Mouse (Mus musculus) liver, embryonic 13.5 days (tissue): ENCODE measurements around the gene Rarb. TPM values are rescaled to one million over a fixed set of nuclear protein-coding genes. Genes with fewer than 3 reads are reported as not detected.

Experiments used
- ATAC-seq: fragments of 200-750 bp; cut with Nextera tagmentation; 2 replicates; pipeline ENCODE4 v1.8.0; 2017; ENCODE audit warnings: low read depth, mild to moderate bottlenecking, moderate number of reproducible peaks, moderate library complexity
- DNase-seq: peaks from one replicate; pipeline ENCODE4 v3.0.0; 2022
- H3K27ac ChIP-seq: fragments of 300-500 bp; sonication (generic); 2 replicates; pipeline ENCODE4 v1.5.1; 2015; ENCODE audit warnings: moderate library complexity, mild to moderate bottlenecking, inconsistent platforms
- H3K27me3 ChIP-seq: fragments of 300-500 bp; sonication (generic); 2 replicates; pipeline ENCODE4 v1.6.1; 2015; ENCODE audit warnings: mild to moderate bottlenecking, inconsistent platforms
- H3K36me3 ChIP-seq: fragments of 300-500 bp; sonication (generic); 2 replicates; pipeline ENCODE4 v1.6.1; 2015; ENCODE audit warnings: mild to moderate bottlenecking, inconsistent platforms
- H3K4me1 ChIP-seq: fragments of 300-500 bp; sonication (generic); replicated peaks from 2 replicates; pipeline ENCODE4 v1.6.1; 2015; ENCODE audit warnings: inconsistent platforms
- H3K4me2 ChIP-seq: fragments of 300-500 bp; sonication (generic); 2 replicates; pipeline ENCODE4 v1.6.1; 2015; ENCODE audit warnings: inconsistent platforms, mild to moderate bottlenecking, moderate library complexity
- H3K4me3 ChIP-seq: fragments of 300-500 bp; sonication (generic); replicated peaks from 2 replicates; pipeline ENCODE4 v1.5.1; 2015; ENCODE audit warnings: mild to moderate bottlenecking, inconsistent platforms
- H3K9ac ChIP-seq: fragments of 300-500 bp; sonication (generic); 2 replicates; pipeline ENCODE4 v1.6.1; 2015; ENCODE audit warnings: mild to moderate bottlenecking, inconsistent platforms
- H3K9me3 ChIP-seq: fragments of 300-500 bp; sonication (generic); replicated peaks from 2 replicates; pipeline ENCODE4 v1.6.1; 2016; ENCODE audit warnings: inconsistent platforms
- WGBS: fragments of 180-500 bp; shearing (Covaris S2); methylation state at CpG from one replicate; pipeline ENCODE4 v1.1.7; 2015; ENCODE audit not compliant: insufficient replicate concordance; 5-methylcytosine and 5-hydroxymethylcytosine counted together
- polyA plus RNA-seq: library from polyadenylated mRNA; unstranded; fragments of >200 nt; fragmentation: Nextera tagmentation; extraction: Ambion mirVana; gene quantifications from 2 replicates; pipeline ENCODE4 v1.2.1, GENCODE M21; 2015

Gene Rarb
- polyA plus RNA-seq, 1 experiment from 2014 or later = 2.4 TPM

DNA sequence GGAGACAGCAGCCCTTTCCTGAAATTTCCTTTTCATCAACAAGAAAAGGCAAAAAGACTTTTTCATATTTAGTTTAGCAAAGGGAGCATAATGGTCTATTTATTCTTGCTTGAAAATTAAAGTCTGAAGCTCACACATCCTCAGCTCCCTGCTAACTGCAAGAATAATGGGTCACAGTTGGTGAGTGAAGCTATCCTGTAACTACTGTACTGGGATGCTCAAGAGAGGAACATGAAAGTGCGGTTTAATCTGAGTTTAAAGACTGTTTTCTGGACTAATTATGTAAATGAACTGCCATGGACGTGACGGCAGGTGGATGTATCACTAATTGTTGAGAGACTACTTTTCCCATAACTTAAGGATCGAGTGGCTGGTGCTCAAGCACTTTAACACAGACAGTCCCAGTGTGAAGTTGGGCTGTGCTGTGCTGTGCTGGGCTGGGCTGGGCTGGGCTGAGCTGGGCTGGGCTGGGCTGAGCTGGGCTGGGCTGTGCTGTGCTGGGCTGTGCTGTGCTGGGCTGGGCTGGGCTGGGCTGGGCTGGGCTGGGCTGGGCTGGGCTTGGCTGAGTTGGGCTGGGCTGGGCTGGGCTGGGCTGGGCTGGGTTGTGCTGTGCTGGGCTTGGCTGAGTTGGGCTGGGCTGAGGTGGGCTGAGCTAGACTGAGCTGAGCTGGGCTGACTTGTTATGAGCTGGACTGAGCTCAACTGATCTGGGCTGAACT lies 370.5 kb downstream of the Rarb start:
- 0 out of 2 replicates have a peak overlapping the region, but pooled peaks have one; percentile 17 for H3K4me2 ChIP-seq
- H3K36me3 ChIP-seq = no peaks in the 10 kb centered on the region
- no peaks in the 10 kb centered on the region for H3K27me3 ChIP-seq
- H3K27ac ChIP-seq = no peak overlapping the region
- DNase-seq = no peak
- peak; percentile 98 for ATAC-seq
- no peak overlapping the region for H3K9ac ChIP-seq
- no peak overlapping the region for H3K4me3 ChIP-seq
- H3K9me3 ChIP-seq = no peaks in the 10 kb centered on the region
- H3K4me1 ChIP-seq = peaks cover 30% of the 10 kb centered on the region
- 49% methylated on average over 4 of the region's 4 CpGs for WGBS

DNA sequence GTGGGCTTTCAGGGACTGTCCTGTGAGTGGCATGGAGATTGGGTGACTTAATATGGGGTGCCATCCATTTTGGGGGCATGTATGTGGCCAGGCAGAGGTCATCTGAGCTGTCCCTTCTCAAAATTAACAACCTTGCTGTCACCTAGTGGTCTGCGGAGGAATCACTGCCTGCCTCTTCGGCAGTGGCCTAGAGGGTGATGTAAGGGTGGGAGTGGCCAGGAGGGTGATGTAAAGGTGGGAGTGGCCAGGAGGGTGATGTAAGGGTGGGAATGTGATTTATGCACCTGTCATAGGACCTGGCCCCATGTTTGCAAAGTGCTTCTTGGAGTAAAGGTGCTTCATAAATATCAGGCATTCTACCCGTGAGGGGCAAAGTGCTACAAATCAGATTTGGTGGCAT lies 371.4 kb downstream of the Rarb start:
- Histone ChIP-seq H3K4me2 (no peak overlapping the region), H3K27ac (no peak overlapping the region), H3K4me1 (peaks cover 30% of the 10 kb centered on the region), H3K27me3 (no peaks in the 10 kb centered on the region), H3K4me3 (no peak overlapping the region), H3K9ac (no peak overlapping the region), H3K9me3 (no peaks in the 10 kb centered on the region), H3K36me3 (no peaks in the 10 kb centered on the region)
- WGBS = 30% methylated on average over 3 of the region's 3 CpGs
- ATAC-seq (peak; percentile 41), DNase-seq (no peak)

DNA sequence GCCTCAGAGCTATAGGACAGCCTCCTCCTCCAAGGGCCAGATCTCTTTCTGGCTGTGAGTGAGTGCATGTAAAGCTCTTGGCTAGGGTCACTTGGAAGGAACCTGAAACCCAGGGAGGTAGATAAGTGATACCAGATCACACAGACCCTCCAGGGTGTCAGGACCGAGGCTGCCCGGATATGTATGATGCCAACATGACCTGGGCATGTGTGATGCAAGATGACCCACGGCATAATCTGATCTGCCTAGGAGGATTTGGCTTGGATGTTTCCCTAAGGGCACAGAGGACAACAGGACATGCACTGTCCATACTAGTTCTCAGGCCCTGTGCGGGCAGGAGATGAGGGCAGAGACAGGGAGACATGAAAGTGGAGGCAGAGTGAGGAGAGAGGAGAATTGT lies 374.1 kb downstream of the Rarb start:
- WGBS = 63% methylated on average over 4 of the region's 4 CpGs
- no peaks in the 10 kb centered on the region for H3K36me3 ChIP-seq

DNA sequence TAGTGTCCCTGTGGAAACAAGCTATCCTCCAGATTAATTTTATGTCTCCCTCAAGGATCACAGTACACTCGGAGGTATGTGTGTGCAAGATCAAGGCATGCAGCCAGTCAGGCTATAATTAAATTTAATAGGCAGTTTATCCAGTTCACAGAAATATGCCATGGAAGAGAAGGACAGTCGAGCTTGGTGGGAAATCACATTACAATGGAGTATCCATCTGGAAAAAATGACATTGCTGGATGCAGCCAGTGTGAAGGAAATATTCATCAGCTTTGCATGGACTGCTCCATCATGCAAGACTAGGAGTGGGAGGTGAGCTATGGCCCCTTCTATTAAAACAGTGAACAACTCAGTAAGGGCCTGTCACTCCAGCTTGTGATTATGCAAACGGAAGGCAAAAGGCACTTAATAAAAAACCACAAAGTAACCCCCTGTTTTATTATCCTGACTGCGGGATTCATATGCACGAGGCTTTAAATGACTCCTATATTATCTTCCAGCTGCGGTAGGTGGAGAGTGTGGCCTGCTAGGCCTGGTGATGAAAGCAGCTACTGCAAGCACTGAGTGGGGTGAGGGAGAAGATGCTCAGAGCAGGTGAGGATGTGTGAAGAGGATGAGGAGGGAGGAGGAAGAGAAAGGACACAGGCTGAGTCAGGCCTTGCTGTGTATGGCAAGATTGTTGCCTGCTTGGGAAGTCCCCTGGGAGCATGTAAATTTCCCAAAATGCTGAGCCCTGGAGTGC lies 379.4 kb downstream of the Rarb start:
- no peak overlapping the region for H3K4me2 ChIP-seq
- no peaks in the 10 kb centered on the region for H3K9me3 ChIP-seq
- H3K36me3 ChIP-seq = peaks cover 6% of the 10 kb centered on the region
- H3K4me1 ChIP-seq = no peaks in the 10 kb centered on the region
- DNase-seq (no peak), ATAC-seq (no peak)
- H3K27ac ChIP-seq = no peak overlapping the region
- no peak overlapping the region for H3K9ac ChIP-seq
- 74% methylated on average over 6 of the region's 6 CpGs for WGBS
- H3K27me3 ChIP-seq = no peaks in the 10 kb centered on the region
- H3K4me3 ChIP-seq = no peak overlapping the region

More for the DNA sequence above, 374.1 kb downstream of the Rarb start:
- H3K9me3 ChIP-seq = no peaks in the 10 kb centered on the region
- no peak overlapping the region for H3K9ac ChIP-seq
- H3K27ac ChIP-seq = no peak overlapping the region
- peaks cover 28% of the 10 kb centered on the region for H3K4me1 ChIP-seq
- no peak overlapping the region for H3K4me3 ChIP-seq
- no peak overlapping the region for H3K4me2 ChIP-seq
- H3K27me3 ChIP-seq = no peaks in the 10 kb centered on the region
- no peak for DNase-seq
- ATAC-seq = no peak

DNA sequence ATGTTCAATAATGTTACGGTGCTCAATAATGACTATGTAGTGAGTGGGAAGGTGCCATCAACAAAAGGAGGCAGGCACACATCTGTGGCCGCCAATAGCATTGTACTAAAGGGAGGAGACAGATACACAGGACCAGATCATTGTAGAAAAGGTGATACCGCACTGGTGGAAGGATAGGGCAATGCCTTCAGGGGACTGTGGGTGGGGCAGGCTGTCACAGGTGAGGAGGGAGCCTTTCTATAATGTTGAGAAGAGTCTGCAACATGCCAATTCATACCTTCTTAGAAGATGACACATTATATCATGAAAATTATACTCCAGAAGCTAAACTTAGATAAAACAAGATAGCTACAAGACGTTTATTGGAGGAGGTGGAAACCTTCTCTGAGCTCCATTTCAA lies 381.6 kb downstream of the Rarb start:
- Histone ChIP-seq H3K36me3 (peaks cover 9% of the 10 kb centered on the region), H3K9ac (no peak overlapping the region), H3K27me3 (no peaks in the 10 kb centered on the region), H3K27ac (no peak overlapping the region), H3K9me3 (no peaks in the 10 kb centered on the region), H3K4me2 (no peak overlapping the region), H3K4me1 (no peaks in the 10 kb centered on the region), H3K4me3 (no peak overlapping the region)
- WGBS = 78% methylated on average over 4 of the region's 4 CpGs
- DNase-seq (no peak), ATAC-seq (no peak)

DNA sequence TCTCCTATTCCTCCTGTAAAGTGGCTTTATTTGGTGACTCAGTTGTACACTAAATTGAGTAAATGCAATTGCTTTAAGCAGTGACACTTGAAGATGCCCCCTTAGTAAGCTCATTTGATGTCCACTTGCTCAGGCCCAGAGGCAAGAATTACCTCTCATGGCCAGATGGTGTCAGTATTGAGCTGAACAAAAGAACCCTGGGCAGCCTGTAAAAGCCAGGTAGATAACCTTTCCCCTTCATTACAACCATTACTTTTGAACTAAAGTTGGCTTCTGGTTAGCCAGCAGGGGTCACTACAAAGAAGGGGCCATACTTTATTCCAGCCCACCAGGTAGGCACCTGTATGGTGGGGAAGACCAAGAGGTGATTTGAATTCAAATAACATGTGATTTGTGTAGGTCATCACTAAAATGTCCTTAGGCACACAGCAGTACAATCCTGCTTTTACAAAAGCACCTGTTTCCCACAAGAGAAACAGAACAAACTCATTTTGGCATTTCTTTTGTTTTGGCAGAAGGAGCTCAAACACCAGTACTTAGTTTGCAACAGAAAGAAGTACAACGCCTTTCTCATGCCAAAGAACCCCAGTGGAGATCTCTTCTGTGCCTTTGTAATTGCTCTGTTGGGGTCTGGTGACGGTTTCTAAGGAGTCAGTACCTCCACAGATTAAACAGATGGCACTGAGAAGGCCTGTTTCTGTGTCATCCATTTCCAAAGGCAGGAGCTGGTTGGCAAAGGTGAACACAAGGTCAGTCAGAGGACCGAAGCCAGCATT lies 384.4 kb downstream of the Rarb start:
- Histone ChIP-seq H3K4me2 (no peak overlapping the region), H3K27ac (no peak overlapping the region), H3K27me3 (no peaks in the 10 kb centered on the region), H3K9me3 (no peaks in the 10 kb centered on the region), H3K4me3 (no peak overlapping the region), H3K4me1 (no peaks in the 10 kb centered on the region), H3K9ac (no peak overlapping the region), H3K36me3 (peaks cover 26% of the 10 kb centered on the region)
- 75% methylated on average over 3 of the region's 3 CpGs for WGBS
- DNase-seq (peak; percentile 18), ATAC-seq (0 out of 2 replicates have a peak, but pooled peaks have one; percentile 27)

DNA sequence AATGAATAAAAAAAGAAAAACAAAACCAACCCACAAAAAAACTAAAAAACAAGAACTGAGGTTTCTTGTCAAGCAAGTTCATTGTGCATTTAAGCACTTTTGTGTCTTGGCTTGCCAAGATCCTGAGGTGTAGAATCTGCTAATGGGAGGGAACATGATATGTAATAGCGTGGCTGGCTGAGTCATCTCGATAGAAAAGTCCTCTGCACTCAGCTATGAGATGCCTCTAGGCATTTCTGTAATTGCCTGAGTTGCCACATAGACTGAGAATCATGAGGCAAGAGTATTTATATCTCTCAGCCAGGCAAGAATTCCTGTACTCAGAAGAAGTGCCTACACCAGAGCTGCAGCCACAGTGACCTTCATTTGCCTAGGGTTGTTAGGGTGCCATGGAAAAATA lies 385.8 kb downstream of the Rarb start:
- H3K36me3 ChIP-seq = peaks cover 33% of the 10 kb centered on the region
- no peak overlapping the region for H3K4me2 ChIP-seq

DNA sequence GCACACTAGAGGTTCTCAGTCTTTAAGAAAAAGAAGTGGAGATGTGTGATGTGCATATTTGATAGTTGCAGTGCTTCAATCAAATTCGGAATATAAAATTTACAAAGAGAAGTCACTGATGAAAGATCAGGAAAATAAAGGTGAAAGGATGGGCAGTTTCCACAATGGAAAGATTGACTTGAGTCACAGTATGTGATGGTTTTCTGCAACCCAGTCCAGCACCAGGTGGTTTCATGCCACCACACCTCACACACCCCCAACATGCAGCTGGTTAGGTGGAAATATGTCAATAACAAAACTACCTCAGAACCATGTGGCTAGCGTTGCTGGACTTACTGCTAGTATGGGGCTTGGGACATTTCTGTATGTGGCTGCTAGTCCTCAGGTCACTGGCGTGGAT lies 386.4 kb downstream of the Rarb start:
- 83% methylated on average over 3 of the region's 3 CpGs for WGBS
- no peak overlapping the region for H3K4me3 ChIP-seq
- H3K9ac ChIP-seq = no peak overlapping the region
- peaks cover 33% of the 10 kb centered on the region for H3K36me3 ChIP-seq
- DNase-seq = no peak
- H3K9me3 ChIP-seq = no peaks in the 10 kb centered on the region
- H3K4me1 ChIP-seq = no peaks in the 10 kb centered on the region
- H3K4me2 ChIP-seq = no peak overlapping the region
- no peak overlapping the region for H3K27ac ChIP-seq
- no peaks in the 10 kb centered on the region for H3K27me3 ChIP-seq
- no peak for ATAC-seq

More for the DNA sequence above, 385.8 kb downstream of the Rarb start:
- no peaks in the 10 kb centered on the region for H3K9me3 ChIP-seq
- H3K27me3 ChIP-seq = no peaks in the 10 kb centered on the region
- no peaks in the 10 kb centered on the region for H3K4me1 ChIP-seq
- 80% methylated on average over 2 of the region's 2 CpGs for WGBS
- no peak overlapping the region for H3K27ac ChIP-seq
- H3K9ac ChIP-seq = no peak overlapping the region
- no peak overlapping the region for H3K4me3 ChIP-seq
- ATAC-seq = no peak
- no peak for DNase-seq

DNA sequence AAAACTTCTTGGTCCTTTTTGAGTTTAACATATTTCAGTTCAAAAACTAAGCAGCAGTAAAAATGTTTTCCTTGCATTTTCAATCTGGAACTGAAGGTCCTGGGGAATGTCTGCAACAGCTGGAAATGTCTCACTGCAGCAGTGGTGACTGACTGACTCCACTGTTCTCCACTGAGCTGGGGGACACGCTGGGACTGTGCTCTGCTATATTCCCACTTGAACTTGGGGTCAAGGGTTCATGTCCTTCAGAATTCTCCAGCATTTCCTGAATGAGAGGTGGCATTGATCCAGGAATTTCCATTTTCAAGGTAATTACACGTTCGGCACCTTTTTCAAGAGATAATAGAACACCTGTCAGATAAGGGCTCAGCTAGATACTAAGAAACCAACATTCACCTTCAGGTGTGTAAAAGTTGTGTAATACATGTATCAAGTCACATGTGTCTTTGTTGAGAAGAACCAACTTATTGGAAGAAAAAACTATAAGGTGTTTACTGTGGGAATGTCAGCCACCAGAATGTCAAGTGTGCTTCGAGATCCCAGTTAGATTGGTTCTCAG lies 386.9 kb downstream of the Rarb start:
- H3K9ac ChIP-seq = no peak overlapping the region
- no peak overlapping the region for H3K4me2 ChIP-seq
- no peak overlapping the region for H3K4me3 ChIP-seq
- H3K36me3 ChIP-seq = peaks cover 37% of the 10 kb centered on the region
- H3K4me1 ChIP-seq = no peaks in the 10 kb centered on the region
- H3K9me3 ChIP-seq = no peaks in the 10 kb centered on the region
- WGBS = 77% methylated on average over 4 of the region's 4 CpGs
- ATAC-seq = no peak
- no peaks in the 10 kb centered on the region for H3K27me3 ChIP-seq
- H3K27ac ChIP-seq = no peak overlapping the region
- no peak for DNase-seq

DNA sequence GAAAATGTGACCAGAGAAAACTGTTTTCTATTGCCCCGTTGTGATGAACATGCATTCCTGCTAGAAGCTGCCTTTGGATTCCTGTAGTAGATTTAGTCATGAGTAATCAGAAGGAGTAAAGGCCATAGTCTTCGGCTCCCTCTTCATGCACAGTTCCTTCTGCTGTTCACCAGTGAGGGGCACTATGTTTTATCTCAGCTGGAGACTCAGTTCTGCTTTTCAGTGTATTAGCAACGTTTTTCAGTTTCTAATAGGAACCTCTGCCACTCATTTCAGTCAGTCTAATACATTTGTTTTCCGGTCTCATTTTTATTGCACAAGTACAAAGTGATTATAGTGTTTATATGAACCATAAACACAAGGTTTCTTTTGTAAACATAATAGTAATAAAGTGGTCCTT lies 391.4 kb downstream of the Rarb start:
- no peaks in the 10 kb centered on the region for H3K4me1 ChIP-seq
- DNase-seq (no peak), ATAC-seq (no peak)

DNA sequence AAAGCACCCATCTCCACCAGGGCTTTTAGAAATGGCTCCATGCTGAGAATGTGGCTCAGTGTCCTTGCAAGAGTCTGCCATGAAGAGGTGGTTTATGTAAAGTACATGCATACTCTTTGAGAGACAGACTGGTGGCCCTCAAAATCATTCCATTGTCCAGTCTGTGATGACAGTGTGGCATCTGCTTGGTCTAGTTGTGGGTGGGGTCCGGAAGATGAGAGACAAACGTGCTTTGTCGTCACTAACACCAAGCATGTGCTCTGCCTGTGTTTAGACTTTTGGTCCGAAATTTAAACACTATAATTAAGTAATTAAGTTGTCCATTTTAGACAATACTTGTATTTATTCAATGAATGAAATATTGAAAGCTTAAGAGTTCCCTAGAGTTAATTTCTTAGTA lies 404.8 kb downstream of the Rarb start:
- no peaks in the 10 kb centered on the region for H3K4me1 ChIP-seq
- H3K4me3 ChIP-seq = no peak overlapping the region
- ATAC-seq = no peak
- no peak overlapping the region for H3K9ac ChIP-seq
- H3K27ac ChIP-seq = no peak overlapping the region
- no peaks in the 10 kb centered on the region for H3K9me3 ChIP-seq
- peaks cover 39% of the 10 kb centered on the region for H3K36me3 ChIP-seq
- no peaks in the 10 kb centered on the region for H3K27me3 ChIP-seq
- WGBS = 75% methylated on average over 4 of the region's 4 CpGs
- H3K4me2 ChIP-seq = no peak overlapping the region
- DNase-seq = no peak

More for the DNA sequence above, 391.4 kb downstream of the Rarb start:
- Histone ChIP-seq H3K9ac (no peak overlapping the region), H3K27ac (no peak overlapping the region), H3K4me3 (no peak overlapping the region), H3K36me3 (peaks cover 48% of the 10 kb centered on the region), H3K9me3 (no peaks in the 10 kb centered on the region), H3K4me2 (no peak overlapping the region), H3K27me3 (no peaks in the 10 kb centered on the region)
- WGBS = 65% methylated on average over 4 of the region's 4 CpGs
